Comparison of ENCODE assay signal across 8 mouse cellular contexts in the genomic region with DNA sequence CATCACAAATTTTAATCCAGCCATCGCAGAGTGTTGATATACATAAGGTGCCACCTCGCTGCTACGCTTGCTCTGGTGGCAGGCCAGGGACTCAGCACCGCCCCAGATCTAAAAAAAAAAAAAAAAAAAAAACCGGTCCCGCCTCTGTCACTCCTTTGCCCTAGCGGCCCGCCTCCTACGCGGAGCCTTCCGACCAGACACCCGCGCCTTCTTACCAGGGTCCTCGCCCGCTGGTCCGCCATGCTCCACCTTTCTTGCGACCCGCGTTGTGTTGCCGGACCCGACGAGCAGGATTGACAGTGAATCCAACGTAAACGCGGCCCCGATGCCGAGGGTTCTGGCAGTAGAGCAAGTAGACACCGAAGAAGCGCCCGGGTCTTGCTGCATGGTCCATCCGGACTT. TPM values are rescaled to one million over a fixed set of nuclear protein-coding genes. Genes with fewer than 3 reads are reported as not detected.
DNase-seq lines count a peak whose midpoint lies in the region; ATAC-seq and TF ChIP-seq lines count a peak whose summit lies in the region.

Bola2 (plus strand) TSS at position 192 of the 402 bp plus-strand sequence.

- H3K27ac ChIP-seq in embryonic facial prominence, embryonic 11.5 days (replicated peaks; ENCODE audit: low read depth, low read length) = peak within 1 kb of the TSS; percentile 89
- peak within 1 kb of the TSS; percentile 97 for H3K27ac ChIP-seq in kidney, embryonic 16.5 days (ENCODE audit: low read length)
- H3K27ac ChIP-seq in liver, embryonic 12.5 days = peak within 1 kb of the TSS; percentile 91

- DNase-seq in 416B (ENCODE audit: low read depth) (peak; percentile 92), G1E (ENCODE audit: low spot score) (peak; percentile 73)
- DNase-seq in embryonic facial prominence, embryonic 11.5 days (ENCODE audit: low spot score) = peak; percentile 67
- DNase-seq in heart, adult 9 months (ENCODE audit: low spot score in 2 of 2) = peak; percentile 68 to 72
- DNase-seq in thymus, postnatal 14 days = peak; percentile 80

- H3K4me2 ChIP-seq in embryonic facial prominence, embryonic 11.5 days (ENCODE audit: low read depth, low read length) = peak within 1 kb of the TSS; percentile 76
- H3K4me2 ChIP-seq in kidney, embryonic 16.5 days (replicated peaks; ENCODE audit: low read depth, low read length) = peak within 1 kb of the TSS; percentile 91
- H3K4me2 ChIP-seq in liver, embryonic 12.5 days = peak within 1 kb of the TSS; percentile 95
- H3K4me2 ChIP-seq in myocyte (ENCODE audit: low read depth) = peak within 1 kb of the TSS; percentile 86

- peak within 1 kb of the TSS; percentile 92 for H3K4me3 ChIP-seq in G1E (ENCODE audit: low read depth, low read length)
- peak within 1 kb of the TSS; percentile 85 for H3K4me3 ChIP-seq in embryonic facial prominence, embryonic 11.5 days (ENCODE audit: low read depth, low read length)
- peak within 1 kb of the TSS; percentile 87 for H3K4me3 ChIP-seq in kidney, embryonic 16.5 days (ENCODE audit: low read length)
- peak within 1 kb of the TSS; percentile 92 for H3K4me3 ChIP-seq in liver, embryonic 12.5 days
- peak within 1 kb of the TSS; percentile 89 for H3K4me3 ChIP-seq in myocyte

- peak within 1 kb of the TSS; percentile 90 for H3K9ac ChIP-seq in embryonic facial prominence, embryonic 11.5 days (replicated peaks; ENCODE audit: low read length)
- peak within 1 kb of the TSS; percentile 87 for H3K9ac ChIP-seq in kidney, embryonic 16.5 days (replicated peaks; ENCODE audit: low read length)
- peak within 1 kb of the TSS; percentile 88 for H3K9ac ChIP-seq in liver, embryonic 12.5 days

- H3K4me1 ChIP-seq in G1E (ENCODE audit: insufficient read depth, low read depth, low read length) = peaks cover 59% of the 10 kb centered on the region
- peaks cover 2% of the 10 kb centered on the region; the same call in 1 of the 2 replicates for H3K4me1 ChIP-seq in embryonic facial prominence, embryonic 11.5 days (ENCODE audit: control insufficient read depth, insufficient read depth, low read length)
- H3K4me1 ChIP-seq in kidney, embryonic 16.5 days (ENCODE audit: insufficient read depth, low read length) = peaks cover 18% of the 10 kb centered on the region
- H3K4me1 ChIP-seq in liver, embryonic 12.5 days = peaks cover 54% of the 10 kb centered on the region

- H3K36me3 ChIP-seq in G1E (replicated peaks) (peaks cover 68% of the 10 kb centered on the region), myocyte (ENCODE audit: control insufficient read depth, insufficient read depth) (no peaks in the 10 kb centered on the region)
- no peaks in the 10 kb centered on the region; the same call in 1 of the 2 replicates for H3K36me3 ChIP-seq in embryonic facial prominence, embryonic 11.5 days (replicated peaks; ENCODE audit: control insufficient read depth, insufficient read depth, low read depth, low read length)
- H3K36me3 ChIP-seq in kidney, embryonic 16.5 days (ENCODE audit: insufficient read depth, low read length) = peaks cover 13% of the 10 kb centered on the region; the same call in 1 of the 2 replicates
- H3K36me3 ChIP-seq in liver, embryonic 12.5 days = peaks cover 44% of the 10 kb centered on the region

- no peaks in the 10 kb centered on the region for H3K9me3 ChIP-seq in G1E (replicated peaks)
- no peaks in the 10 kb centered on the region for H3K9me3 ChIP-seq in embryonic facial prominence, embryonic 11.5 days (replicated peaks; ENCODE audit: control insufficient read depth, low read length)
- no peaks in the 10 kb centered on the region for H3K9me3 ChIP-seq in kidney, embryonic 16.5 days (ENCODE audit: low read length)
- no peaks in the 10 kb centered on the region for H3K9me3 ChIP-seq in liver, embryonic 12.5 days (replicated peaks)

- H3K79me2 ChIP-seq in myocyte (ENCODE audit: control insufficient read depth, insufficient read depth) = peaks cover 14% of the 10 kb centered on the region

- peak; percentile 61 for TF ChIP-seq POLR2A in myocyte (IDR thresholded peaks at IDR 0.05; ENCODE audit: insufficient read length, low read depth)

- under 1% methylated on average over 31 of the region's 31 CpGs for WGBS in embryonic facial prominence, embryonic 11.5 days
- under 1% methylated on average over 31 of the region's 31 CpGs for WGBS in kidney, embryonic 16.5 days
- under 1% methylated on average over 31 of the region's 31 CpGs for WGBS in liver, embryonic 12.5 days (ENCODE audit: insufficient replicate concordance)

- H3K27me3 ChIP-seq in G1E (ENCODE audit: insufficient read depth, low read length) = no peaks in the 10 kb centered on the region
- H3K27me3 ChIP-seq in embryonic facial prominence, embryonic 11.5 days (ENCODE audit: control insufficient read depth, insufficient read depth, low read length) = no peaks in the 10 kb centered on the region
- no peaks in the 10 kb centered on the region for H3K27me3 ChIP-seq in kidney, embryonic 16.5 days (ENCODE audit: insufficient read depth, low read length)
- no peaks in the 10 kb centered on the region for H3K27me3 ChIP-seq in liver, embryonic 12.5 days (replicated peaks)
- no peaks in the 10 kb centered on the region for H3K27me3 ChIP-seq in myocyte (ENCODE audit: control insufficient read depth, insufficient read depth, insufficient read length)

- ATAC-seq in G1E (ENCODE audit: extremely low read depth, insufficient number of reproducible peaks, low FRiP score, poor library complexity, severe bottlenecking) = peak; percentile 56
- ATAC-seq in embryonic facial prominence, embryonic 11.5 days (replicated peaks; ENCODE audit: insufficient number of reproducible peaks, low FRiP score, low TSS enrichment, low read depth) = peak; percentile 61
- peak; percentile 66 for ATAC-seq in kidney, embryonic 16.5 days (ENCODE audit: low FRiP score, low TSS enrichment)
- ATAC-seq in liver, embryonic 12.5 days = peak; percentile 77

- TF ChIP-seq CTCF in G1E (IDR thresholded peaks at IDR 0.05; ENCODE audit: low read depth, low read length) = no peak

- H3ac ChIP-seq in myocyte (ENCODE audit: control insufficient read depth, insufficient read length) = peak within 1 kb of the TSS; percentile 58

TF ChIP-seq in myocyte, 11 proteins besides CTCF, POLR2A, EP300 and RAD21:
- TF ChIP-seq E2F4 (IDR thresholded peaks at IDR 0.05; ENCODE audit: insufficient read depth) (no peak), CEBPB (IDR thresholded peaks at IDR 0.05; ENCODE audit: insufficient read depth, poor library complexity, severe bottlenecking) (no peak), POLR2AphosphoS2 (IDR thresholded peaks at IDR 0.05; ENCODE audit: insufficient read length, low read depth) (no peak), MAX (IDR thresholded peaks at IDR 0.05; ENCODE audit: low read depth) (no peak), MYOD1 (IDR thresholded peaks at IDR 0.05; ENCODE audit: control insufficient read depth in 1 of 3, insufficient read length in 2 of 3, low read depth in 2 of 3) (no peak), USF1 (IDR thresholded peaks at IDR 0.05; ENCODE audit: low read depth) (no peak), TCF12 (IDR thresholded peaks at IDR 0.05; ENCODE audit: insufficient read depth, poor library complexity, severe bottlenecking) (no peak), REST (IDR thresholded peaks at IDR 0.05; ENCODE audit: insufficient read depth, insufficient read length) (no peak), SRF (IDR thresholded peaks at IDR 0.05; ENCODE audit: control insufficient read depth, insufficient read length, low read depth) (no peak), MYOG (IDR thresholded peaks at IDR 0.05; ENCODE audit: control insufficient read depth in 1 of 3, insufficient read depth in 1 of 3, insufficient read length in 2 of 3, low read depth in 2 of 3) (no peak), TCF3 (IDR thresholded peaks at IDR 0.05; ENCODE audit: insufficient read length, low read depth) (no peak)

RNA-seq across cellular contexts. Expression of gene Bola2, which starts in this region (rescaled TPM):
- total RNA-seq in G1E (2014; fragmentation: Nextera tagmentation) (77.5 and 93.8 TPM in 2 replicates), G1E (2017) (117 and 161 TPM in 2 replicates)
- polyA plus RNA-seq in G1E (2012) (189 and 303 TPM in 2 replicates), myocyte (2012; fragmentation: generic; extraction: Trizol) (79.7 TPM)
- 143 and 147 TPM in 2 replicates for polyA plus RNA-seq in embryonic facial prominence, embryonic 11.5 days (2014; fragmentation: Nextera tagmentation; extraction: Ambion mirVana)
- polyA plus RNA-seq in kidney, embryonic 16.5 days (2015; fragmentation: Nextera tagmentation; extraction: Ambion mirVana) = 119 and 122 TPM in 2 replicates
- polyA plus RNA-seq in liver, embryonic 12.5 days (2016; fragmentation: Nextera tagmentation; extraction: Ambion mirVana) = 134 and 153 TPM in 2 replicates

Comparison
In these comparisons a context has a peak if more than half of its experiments do, and no peak if none do; other contexts are left out.
1. Peak in every context shown above with its lines: DNase-seq, ATAC-seq, H3K4me3 ChIP-seq and H3K27ac ChIP-seq.